Mouse (Mus musculus): ENCODE results near the gene Tspan5. TPM values are rescaled to one million over a fixed set of nuclear protein-coding genes. Genes with fewer than 3 reads are reported as not detected.

The Tspan5 gene
- total and polyA plus RNA-seq, 2 experiments from 2014 or later: 7.7 to 25.4 TPM

DNA sequence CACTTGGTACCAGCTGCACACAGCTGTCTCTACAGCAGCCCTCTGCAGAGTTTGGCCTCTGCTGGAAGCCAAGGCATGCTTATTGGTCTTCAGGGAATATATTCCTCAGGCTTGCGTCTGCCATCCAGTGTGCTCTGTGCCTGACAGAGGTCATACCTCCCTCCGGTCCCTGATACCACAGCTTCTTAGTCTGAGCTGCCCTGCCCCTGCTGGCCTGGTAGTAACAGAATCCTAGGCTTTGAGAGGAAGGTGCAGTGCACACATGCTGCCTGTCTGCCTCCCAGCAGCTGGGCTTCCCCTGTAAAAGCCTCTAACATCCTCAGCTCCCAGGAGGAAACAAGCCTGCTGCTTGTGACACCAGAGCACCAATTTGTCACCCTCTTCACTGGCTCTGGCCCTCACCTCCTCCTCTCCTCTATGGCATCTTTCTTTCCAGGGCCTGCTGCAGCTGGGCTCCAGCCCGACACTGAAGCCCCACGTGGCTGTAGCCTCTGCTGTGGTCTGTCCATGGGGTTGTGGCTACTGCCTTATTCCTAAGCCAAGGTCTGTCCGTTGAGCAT, 80.0 kb downstream of the Tspan5 start:
- H3K36me3 ChIP-seq (replicated peaks; ENCODE audit: control insufficient read depth, insufficient read depth, low read length): no peaks in the 10 kb centered on the region
- no peak overlapping the region for H3K4me3 ChIP-seq (ENCODE audit: low read depth, low read length)
- no peaks in the 10 kb centered on the region for H3K9me3 ChIP-seq (replicated peaks; ENCODE audit: control insufficient read depth, low read length)
- TF ChIP-seq CTCF (IDR thresholded peaks at IDR 0.05; ENCODE audit: low read depth) (no peak), EP300 (IDR thresholded peaks at IDR 0.05; ENCODE audit: low read depth) (no peak)
- no peaks in the 10 kb centered on the region for H3K27me3 ChIP-seq (ENCODE audit: control insufficient read depth, insufficient read depth, low read length)
- H3K4me1 ChIP-seq (ENCODE audit: control insufficient read depth, insufficient read depth): peaks cover 5% of the 10 kb centered on the region; the same call in 1 of the 2 replicates
- DNase-seq (ENCODE audit: low spot score) (no peak), ATAC-seq (ENCODE audit: insufficient read depth, low read depth) (peak; percentile 36; the same call in 1 of the 2 replicates)
- WGBS: 30% methylated on average over 5 of the region's 5 CpGs
- H3K9ac ChIP-seq (replicated peaks; ENCODE audit: low read depth, low read length): no peak overlapping the region
- no peak overlapping the region for H3K27ac ChIP-seq (ENCODE audit: low read depth)
- H3K4me2 ChIP-seq (ENCODE audit: low read depth, low read length): no peak overlapping the region

DNA sequence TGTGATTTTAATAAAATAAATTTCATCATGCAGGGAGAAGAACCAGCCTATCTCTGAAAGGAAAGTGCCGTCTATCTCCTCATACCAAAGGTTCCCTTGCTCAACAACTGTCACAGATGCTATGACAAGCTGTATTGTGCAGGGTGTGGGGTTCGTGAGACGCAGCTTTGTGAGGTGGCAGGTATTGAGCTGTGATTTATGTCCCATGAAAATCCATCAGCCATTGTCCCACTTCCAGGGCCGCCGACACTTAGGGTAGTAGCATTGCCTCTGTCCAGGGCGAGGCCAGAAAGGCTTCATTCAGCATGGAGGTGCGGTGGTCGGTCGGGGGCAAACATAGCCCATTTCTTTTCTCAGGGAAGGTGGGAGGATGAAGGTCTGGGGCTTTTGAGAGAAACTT, 81.9 kb downstream of the Tspan5 start:
- ATAC-seq (ENCODE audit: insufficient read depth, low read depth): no peak

DNA sequence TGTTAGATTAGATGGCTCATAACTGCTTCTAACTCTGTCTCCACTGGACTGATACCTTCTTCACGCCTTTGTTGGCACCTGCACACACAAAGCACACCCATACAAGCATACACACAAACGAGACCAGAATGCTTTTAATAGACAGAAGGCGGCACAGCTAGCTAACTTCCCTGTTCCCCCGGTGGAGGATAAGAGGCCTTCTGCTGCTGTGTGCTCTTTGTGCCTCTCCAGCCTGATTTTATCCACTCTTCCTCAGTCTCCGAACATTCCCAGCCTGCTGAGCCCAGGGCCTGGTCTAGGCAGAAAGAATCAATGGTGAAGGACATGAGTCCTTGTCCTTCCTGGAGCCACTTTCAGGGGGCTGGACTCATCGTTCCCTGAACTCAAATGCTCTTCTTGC, 83.3 kb downstream of the Tspan5 start:
- H3K36me3 ChIP-seq (replicated peaks; ENCODE audit: control insufficient read depth, insufficient read depth, low read length): no peaks in the 10 kb centered on the region
- no peak overlapping the region for H3K4me3 ChIP-seq (ENCODE audit: low read depth, low read length)
- no peak overlapping the region for H3K27ac ChIP-seq (ENCODE audit: low read depth)
- WGBS: 42% methylated on average over 6 of the region's 6 CpGs
- no peak for TF ChIP-seq EP300 (IDR thresholded peaks at IDR 0.05; ENCODE audit: low read depth)
- no peak for TF ChIP-seq CTCF (IDR thresholded peaks at IDR 0.05; ENCODE audit: low read depth)
- DNase-seq (ENCODE audit: low spot score): no peak
- no peaks in the 10 kb centered on the region for H3K9me3 ChIP-seq (replicated peaks; ENCODE audit: control insufficient read depth, low read length)
- H3K4me2 ChIP-seq (ENCODE audit: low read depth, low read length): no peak overlapping the region
- no peaks in the 10 kb centered on the region for H3K27me3 ChIP-seq (ENCODE audit: control insufficient read depth, insufficient read depth, low read length)
- no peaks in the 10 kb centered on the region for H3K4me1 ChIP-seq (ENCODE audit: control insufficient read depth, insufficient read depth)
- no peak overlapping the region for H3K9ac ChIP-seq (replicated peaks; ENCODE audit: low read depth, low read length)
- no peak for ATAC-seq (ENCODE audit: insufficient read depth, low read depth)

More for the DNA sequence above, 81.9 kb downstream of the Tspan5 start:
- Histone ChIP-seq H3K4me3 (ENCODE audit: low read depth, low read length) (no peak overlapping the region), H3K4me2 (ENCODE audit: low read depth, low read length) (no peak overlapping the region), H3K9ac (replicated peaks; ENCODE audit: low read depth, low read length) (no peak overlapping the region), H3K9me3 (replicated peaks; ENCODE audit: control insufficient read depth, low read length) (no peaks in the 10 kb centered on the region), H3K36me3 (replicated peaks; ENCODE audit: control insufficient read depth, insufficient read depth, low read length) (no peaks in the 10 kb centered on the region), H3K4me1 (ENCODE audit: control insufficient read depth, insufficient read depth) (no peaks in the 10 kb centered on the region), H3K27me3 (ENCODE audit: control insufficient read depth, insufficient read depth, low read length) (no peaks in the 10 kb centered on the region), H3K27ac (ENCODE audit: low read depth) (no peak overlapping the region)
- TF ChIP-seq EP300 (IDR thresholded peaks at IDR 0.05; ENCODE audit: low read depth) (no peak), CTCF (IDR thresholded peaks at IDR 0.05; ENCODE audit: low read depth) (no peak)
- no peak for DNase-seq (ENCODE audit: low spot score)
- 89% methylated on average over 9 of the region's 9 CpGs for WGBS

DNA sequence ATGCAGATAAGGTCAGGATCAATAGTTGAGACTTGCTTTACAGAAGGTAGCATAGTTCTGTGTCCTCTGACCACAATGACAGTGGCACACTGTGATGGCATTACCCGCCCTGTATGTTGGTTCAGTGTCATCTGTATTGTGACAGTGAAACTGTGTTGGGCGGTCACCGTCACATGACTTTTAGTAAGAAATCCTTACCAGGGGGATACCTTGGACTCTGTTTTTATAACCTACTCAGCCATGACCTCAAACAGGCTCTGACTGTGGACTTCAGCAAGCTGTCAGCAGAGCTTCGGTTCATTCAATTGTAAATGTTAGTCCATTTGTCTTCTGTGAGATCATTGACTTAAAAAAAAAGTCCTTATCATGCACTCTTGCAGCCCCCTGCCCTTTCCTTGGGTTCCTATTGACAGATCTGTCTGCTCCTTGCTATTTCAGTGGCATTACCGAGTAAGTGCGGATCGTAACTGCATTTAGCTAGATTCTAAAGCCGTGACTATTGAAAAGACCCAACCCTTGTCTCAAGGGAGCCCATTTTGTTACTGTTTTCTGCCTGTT, 84.3 kb downstream of the Tspan5 start:
- H3K9me3 ChIP-seq (replicated peaks; ENCODE audit: control insufficient read depth, low read length): no peaks in the 10 kb centered on the region
- WGBS: 85% methylated on average over 8 of the region's 8 CpGs
- no peak for ATAC-seq (ENCODE audit: insufficient read depth, low read depth)

DNA sequence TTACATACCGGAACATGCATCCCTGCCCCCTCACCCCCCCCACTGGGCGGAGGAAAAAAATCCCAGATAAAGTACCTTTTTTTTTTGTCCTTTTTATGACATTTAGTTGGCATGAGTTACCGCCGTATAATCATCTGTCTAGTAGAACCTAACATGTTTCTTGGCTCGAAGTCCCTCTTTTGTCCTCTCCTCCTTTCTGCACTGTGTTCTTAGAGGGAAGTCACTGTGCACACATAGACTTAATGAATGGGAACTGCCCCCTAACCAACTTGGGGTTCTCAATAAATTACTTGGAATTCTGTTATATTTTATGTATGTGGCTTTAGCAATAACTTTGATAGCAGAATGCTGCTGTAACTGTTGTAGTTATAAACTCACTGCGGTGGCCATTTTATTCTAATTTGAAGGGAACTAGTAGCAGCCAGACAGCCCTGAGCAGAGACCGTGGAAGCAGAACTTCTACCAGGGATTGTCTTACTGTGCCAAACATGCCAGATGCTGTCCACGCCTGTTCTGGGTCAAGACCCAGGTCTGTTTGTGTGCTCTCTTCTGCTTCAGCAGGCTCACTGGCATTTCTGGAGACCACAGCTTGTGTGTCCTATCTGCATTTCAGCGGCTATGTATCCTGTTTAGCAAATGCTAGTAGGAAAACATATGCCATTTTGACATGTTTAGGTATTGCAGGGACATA, 91.0 kb downstream of the Tspan5 start:
- Histone ChIP-seq H3K36me3 (replicated peaks; ENCODE audit: control insufficient read depth, insufficient read depth, low read length) (no peaks in the 10 kb centered on the region), H3K4me3 (ENCODE audit: low read depth, low read length) (no peak overlapping the region), H3K27me3 (ENCODE audit: control insufficient read depth, insufficient read depth, low read length) (no peaks in the 10 kb centered on the region), H3K4me1 (ENCODE audit: control insufficient read depth, insufficient read depth) (no peaks in the 10 kb centered on the region), H3K9ac (replicated peaks; ENCODE audit: low read depth, low read length) (no peak overlapping the region), H3K27ac (ENCODE audit: low read depth) (no peak overlapping the region), H3K4me2 (ENCODE audit: low read depth, low read length) (no peak overlapping the region), H3K9me3 (replicated peaks; ENCODE audit: control insufficient read depth, low read length) (no peaks in the 10 kb centered on the region)
- no peak for TF ChIP-seq EP300 (IDR thresholded peaks at IDR 0.05; ENCODE audit: low read depth)
- TF ChIP-seq CTCF (IDR thresholded peaks at IDR 0.05; ENCODE audit: low read depth): no peak
- 71% methylated on average over 9 of the region's 9 CpGs for WGBS
- no peak for ATAC-seq (ENCODE audit: insufficient read depth, low read depth)
- DNase-seq (ENCODE audit: low spot score): no peak

More for the DNA sequence above, 84.3 kb downstream of the Tspan5 start:
- H3K27me3 ChIP-seq (ENCODE audit: control insufficient read depth, insufficient read depth, low read length): no peaks in the 10 kb centered on the region
- no peaks in the 10 kb centered on the region for H3K4me1 ChIP-seq (ENCODE audit: control insufficient read depth, insufficient read depth)
- H3K4me2 ChIP-seq (ENCODE audit: low read depth, low read length): no peak overlapping the region
- no peaks in the 10 kb centered on the region for H3K36me3 ChIP-seq (replicated peaks; ENCODE audit: control insufficient read depth, insufficient read depth, low read length)
- H3K27ac ChIP-seq (ENCODE audit: low read depth): no peak overlapping the region
- H3K4me3 ChIP-seq (ENCODE audit: low read depth, low read length): no peak overlapping the region
- no peak for DNase-seq (ENCODE audit: low spot score)
- TF ChIP-seq CTCF (IDR thresholded peaks at IDR 0.05; ENCODE audit: low read depth) (no peak), EP300 (IDR thresholded peaks at IDR 0.05; ENCODE audit: low read depth) (no peak)
- H3K9ac ChIP-seq (replicated peaks; ENCODE audit: low read depth, low read length): no peak overlapping the region
